Mouse (Mus musculus) kidney, postnatal 36 days (tissue): Measurements from ENCODE around the gene Dpy30.
"Not testable (repeated sequence)": the region's sequence is repeated elsewhere in the genome, so short reads cannot be mapped to it uniquely, and the experiment has no call there.

ENCODE experiments used
- DNase-seq, 2 experiments: peaks; one replicate each; pipeline ENCODE4 v3.0.0; 2021 to 2022; ENCODE audit warnings: mixed read lengths in 2 of 2

Gene Dpy30

DNA sequence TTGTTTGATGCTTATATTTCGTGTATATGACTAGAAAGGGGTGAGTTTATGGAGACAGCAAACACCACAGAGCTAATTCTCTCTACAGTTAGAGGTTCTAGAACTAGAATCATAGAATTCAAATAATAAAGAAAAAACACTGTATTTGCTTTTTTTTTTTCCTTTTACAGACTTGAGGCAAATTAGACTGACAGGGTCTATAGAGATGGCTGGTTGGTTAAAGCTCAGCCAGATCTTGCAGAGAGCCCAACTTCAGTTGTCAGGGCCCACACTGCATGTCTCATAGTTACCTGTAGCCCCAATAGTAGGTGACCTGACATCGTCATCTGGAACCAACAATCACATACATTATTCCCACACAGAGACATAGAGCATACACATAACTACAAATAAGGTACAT is at the start of gene Dpy30:
Gene Dpy30 (minus strand): TSS at position 101 of the 400 bp plus-strand sequence.
- no peak for DNase-seq

DNA sequence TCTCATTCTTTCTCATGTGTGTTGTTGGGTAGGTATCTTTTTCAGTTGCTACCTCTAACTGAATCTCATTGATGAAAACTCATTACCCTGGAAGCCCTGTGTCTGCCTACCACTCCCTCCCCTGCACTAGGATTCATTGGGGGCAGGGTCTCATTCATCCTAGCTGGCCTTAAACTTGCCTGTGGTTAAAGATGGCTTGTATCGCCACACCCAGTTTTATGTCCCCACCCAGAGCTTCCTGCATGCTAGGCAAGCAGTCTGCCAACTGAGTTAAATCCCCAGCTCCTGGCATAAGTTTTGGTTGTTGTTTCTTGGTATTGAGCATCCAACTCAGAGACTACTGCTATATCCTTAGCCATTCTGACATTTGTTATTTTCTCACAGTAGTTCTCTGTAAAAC is 39.8 kb upstream of the Dpy30 start:
- no peak for DNase-seq

DNA sequence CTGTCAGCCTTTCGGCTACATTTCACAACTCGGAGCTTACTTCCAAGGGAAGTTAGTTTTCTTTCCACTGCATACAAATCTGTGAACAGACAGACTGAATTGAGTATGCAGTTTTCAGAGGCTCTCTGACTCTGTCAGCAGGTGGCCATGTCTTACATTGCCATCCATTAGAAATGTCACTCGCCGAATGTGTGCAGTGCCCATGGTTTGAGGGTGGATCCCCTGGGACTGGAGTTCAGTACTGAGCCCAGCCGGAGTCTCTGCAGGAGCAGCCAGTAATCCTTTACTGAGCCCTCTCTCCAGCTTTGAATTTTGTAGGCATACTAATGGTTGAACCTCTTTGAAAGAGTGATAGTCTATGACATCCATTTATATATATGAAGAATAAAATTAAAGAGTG is 17.4 kb upstream of the Dpy30 start:
- DNase-seq, result no peak

DNA sequence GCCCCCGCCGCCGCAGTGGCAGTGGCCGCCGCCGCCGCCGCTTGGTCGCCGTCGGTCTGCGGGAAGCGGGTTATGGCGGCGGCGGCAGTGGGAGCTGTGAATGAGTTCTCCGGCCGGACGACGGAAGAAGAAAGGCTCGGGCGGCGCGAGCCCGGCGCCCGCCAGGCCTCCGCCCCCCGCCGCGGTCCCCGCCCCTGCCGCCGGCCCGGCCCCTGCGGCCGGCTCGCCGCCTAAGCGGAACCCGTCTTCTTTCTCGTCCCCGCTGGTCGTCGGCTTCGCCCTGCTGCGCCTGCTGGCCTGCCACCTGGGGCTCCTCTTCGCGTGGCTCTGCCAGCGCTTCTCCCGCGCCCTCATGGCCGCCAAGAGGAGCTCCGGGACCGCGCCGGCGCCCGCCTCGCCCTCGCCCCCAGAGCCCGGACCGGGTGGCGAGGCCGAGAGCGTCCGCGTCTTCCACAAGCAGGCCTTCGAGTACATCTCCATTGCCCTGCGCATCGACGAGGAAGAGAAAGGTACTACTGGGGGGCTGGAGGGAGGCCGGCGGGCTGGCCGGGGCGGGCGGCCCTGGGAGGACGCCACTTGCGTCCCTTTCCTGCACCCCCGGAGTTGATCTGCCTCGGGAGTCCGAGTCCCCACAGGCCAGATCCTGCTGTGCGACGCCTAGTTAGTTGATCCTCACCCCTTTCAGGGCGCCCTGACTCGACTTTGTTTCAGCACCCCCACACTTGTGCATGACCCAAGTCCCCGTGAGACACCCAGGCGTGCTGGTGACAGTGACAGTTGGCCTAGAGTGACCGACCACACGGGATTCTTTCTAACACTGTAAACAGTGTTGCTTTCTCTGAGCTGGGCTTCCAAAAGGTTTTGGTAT is 15.4 kb upstream of the Dpy30 start, which contains the start of gene Spast:
Gene Spast (plus strand): TSS at position 51 of the 868 bp plus-strand sequence.
- DNase-seq, result peak; percentile 73 to 89

DNA sequence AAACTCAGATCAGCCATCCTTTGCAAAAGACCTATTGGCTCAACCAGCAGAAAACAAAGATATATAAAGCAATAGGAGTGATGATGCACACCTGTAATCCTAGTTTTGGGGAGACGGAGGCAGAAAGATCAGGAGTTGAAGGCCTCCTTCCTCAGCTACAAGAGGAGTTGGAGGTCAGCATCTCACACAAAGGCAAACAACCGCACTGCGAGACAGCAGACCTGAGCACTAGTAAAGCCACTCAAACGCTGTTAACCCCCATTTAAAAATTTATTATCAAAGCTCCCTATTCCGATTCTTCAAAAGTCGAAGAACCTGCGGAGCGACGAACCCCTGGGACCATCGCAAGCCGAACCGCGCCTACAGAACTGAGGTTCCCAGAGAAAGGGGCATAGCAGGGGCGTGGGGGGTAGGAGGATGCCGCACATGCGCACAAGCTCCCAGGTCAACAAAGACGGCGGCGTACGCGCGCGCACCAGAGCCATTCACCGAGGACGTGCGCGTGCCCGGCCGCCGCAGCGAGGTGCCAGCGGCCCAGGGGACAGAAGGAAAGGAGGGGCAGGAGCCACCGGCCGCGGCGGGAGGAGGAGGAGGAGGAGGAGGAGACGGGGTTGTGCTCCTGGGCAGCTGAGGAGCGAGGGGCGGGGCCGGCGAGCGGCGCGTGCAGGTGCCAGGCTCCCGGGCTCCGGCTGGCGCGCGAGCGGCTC is 14.6 kb upstream of the Dpy30 start:
- peak; percentile 96 to 98 for DNase-seq

DNA sequence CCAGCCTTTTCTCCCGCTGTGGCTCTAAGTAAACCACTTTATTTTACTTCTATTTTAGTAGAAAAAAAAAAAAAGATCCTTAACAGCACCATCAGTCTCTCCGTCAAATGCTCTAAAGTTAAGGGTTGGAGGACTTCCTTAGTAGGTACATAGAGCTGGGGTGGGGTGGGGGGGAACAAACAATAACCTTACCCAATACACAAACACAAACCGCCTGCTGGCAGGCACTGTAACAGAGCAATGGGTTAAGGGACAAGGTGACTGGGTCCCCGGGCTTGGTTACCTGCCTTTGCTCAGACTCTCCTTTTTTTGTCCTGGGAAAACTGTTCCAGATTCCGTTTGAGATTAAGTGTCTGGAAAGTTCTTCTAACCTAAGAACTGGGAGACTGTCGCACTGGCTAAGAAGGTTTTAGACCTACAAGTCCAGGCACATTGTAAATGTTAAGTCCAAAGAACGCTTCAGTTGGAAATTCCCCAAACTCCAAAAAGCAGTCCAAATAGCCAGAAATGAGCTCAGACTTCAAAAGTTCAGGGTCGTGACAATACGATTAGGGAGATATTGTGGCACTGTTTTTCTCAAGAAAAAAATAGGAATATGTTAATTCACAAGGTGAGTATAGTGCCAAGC is 7.4 kb upstream of the Dpy30 start:
- DNase-seq, result no peak

DNA sequence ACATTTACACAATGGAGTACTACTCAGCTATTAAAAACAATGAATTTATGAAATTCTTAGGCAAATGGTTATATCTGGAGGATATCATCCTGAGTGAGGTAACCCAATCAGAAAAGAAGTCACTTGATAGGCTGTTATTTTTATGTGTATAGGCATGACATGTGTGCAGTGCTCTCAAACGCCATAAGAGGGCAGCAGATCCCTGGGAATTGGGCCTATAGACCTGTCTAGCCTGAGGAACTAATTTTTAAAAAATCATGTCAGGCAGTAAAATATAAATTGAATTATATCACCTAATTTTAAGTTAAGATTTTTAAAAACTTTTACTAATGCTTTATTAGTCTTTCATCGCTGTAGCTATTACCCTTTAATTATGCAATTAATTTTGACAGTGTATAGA is 4.4 kb upstream of the Dpy30 start:
- peak; percentile 32 to 80 for DNase-seq

DNA sequence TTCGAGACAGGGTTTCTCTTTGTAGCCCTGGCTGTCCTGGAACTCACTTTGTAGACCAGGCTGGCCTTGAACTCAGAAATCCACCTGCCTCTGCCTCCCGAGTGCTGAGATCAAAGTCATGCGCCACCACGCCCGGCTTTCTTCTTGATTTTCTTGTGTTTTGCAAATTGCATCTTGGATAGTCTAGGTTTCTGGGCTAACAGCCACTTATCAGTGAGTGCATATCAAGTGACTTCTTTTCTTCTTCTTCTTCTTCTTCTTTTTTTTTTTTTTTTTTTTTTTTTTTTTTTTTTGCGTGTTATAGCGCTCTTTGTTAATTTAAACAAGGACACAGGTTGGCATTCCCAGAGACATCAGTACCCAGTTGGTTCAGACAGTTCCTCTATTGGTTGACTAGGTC is 3.5 kb upstream of the Dpy30 start:
- DNase-seq, result not testable (repeated sequence)

DNA sequence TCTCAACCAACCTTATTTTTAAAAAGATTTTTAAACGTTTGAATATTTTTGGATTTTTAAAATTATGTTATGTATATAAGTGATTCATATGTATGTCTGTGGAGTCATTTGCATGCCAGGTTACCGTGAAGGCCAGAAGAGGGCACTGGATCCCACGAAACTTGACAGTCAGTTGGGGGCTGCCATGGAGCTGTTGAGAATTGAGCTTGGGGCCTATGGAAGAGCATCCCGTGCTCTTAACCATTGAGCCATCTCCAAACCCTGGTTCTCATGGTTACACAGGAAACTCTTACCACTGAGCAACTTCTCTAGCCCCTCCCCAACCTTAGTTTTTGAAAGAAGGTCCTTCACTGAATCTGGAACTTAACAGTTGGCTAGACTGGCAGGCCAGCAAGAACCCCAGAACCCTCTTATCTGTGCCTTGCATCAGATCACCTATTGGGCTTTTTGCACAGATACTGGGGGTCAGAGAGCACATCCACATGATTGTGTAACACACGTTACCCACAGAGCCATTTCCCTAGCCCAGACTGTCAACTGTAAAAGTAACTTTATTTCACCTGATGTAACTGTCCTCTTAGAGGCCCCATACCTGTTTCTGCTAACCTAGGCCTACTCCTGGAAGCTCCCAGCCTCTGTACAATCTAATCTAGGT is 1.2 kb downstream of the Dpy30 start:
- DNase-seq, result peak in 1 of 2 experiments; percentile 18

DNA sequence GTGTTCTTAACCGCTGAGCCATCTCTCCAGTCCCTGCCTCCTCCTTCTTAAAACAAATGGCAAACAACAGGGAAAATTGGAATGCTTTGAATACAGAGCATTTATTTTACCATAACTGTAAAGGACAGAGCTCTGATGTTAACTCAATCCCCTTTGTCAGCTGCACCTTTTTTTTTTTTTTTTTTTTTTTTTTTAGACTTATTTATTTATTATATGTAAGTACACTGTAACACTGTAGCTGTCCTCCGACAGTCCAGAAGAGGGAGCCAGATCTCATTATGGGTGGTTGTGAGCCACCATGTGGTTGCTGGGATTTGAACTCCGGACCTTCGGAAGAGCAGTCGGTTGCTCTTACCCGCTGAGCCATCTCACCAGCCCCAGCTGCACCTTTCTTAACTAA is 5.0 kb downstream of the Dpy30 start:
- peak in 1 of 2 experiments; percentile 15 for DNase-seq

DNA sequence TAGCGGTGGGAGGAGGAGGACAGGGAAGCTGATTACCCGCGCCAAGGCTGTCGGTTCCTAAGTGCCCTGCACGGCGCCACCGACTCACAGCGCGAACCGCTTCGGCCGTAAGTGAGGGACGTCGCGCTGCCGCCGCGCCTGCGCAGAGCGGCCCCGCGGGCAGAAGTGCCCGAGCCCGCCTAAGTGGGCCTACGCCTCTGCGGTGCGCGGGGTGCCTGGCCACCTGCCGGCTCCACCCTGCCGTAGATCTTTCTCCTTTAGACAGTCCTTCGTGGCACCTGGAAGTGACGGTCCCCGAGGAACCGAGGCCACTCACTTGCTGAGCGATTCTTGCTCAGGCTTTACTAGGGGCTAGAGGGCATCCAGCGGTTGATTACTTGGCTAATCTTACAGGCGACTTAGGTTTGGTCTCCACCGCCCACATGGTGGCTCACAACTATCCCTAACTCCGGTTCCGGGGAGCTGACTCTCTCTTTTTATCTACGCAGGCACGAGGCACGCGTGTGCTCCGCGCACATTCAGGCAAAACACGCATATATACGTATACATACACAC is 7.4 kb downstream of the Dpy30 start:
- peak; percentile 87 to 91 for DNase-seq

DNA sequence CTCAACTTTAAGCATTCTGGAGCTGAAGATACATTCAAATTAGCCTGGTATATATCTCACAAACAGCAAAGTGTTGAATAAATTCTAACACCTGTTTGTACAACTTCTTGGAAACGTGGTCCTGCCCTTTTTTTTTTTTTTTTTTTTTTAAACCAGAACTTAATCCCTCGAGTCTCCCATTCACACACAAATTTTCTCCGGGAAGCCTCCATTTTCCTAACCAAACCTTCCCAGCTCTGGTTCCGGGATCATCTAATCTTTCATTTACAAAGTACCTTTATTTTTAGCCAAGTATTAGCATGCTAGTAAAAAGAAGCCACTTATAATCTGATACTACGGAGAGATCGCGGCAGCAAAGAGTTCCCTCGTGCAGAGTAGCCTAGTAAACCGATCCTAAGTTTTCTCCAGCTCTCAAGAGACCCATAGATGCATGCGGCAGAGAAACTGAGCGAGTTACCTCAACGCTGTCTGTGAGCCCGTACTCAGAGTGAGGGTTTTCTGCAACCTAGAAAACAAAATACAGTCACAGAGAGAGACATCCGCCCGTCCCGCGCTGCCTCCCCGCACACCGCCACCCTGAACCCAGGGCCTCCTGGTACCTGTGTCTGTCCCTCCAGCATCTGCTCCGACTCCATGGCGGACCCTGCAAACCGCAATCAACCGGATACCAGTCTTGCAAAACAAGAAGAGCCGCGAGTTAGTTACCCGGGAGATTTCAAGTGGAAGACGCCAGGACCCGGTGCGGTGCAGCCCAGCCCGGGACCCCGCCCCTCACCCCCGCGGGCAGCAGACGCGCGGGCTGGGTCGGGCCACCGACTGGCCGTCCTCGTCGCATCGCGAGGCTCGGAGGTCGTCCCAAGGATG is 8.1 kb downstream of the Dpy30 start:
- DNase-seq, result no peak

DNA sequence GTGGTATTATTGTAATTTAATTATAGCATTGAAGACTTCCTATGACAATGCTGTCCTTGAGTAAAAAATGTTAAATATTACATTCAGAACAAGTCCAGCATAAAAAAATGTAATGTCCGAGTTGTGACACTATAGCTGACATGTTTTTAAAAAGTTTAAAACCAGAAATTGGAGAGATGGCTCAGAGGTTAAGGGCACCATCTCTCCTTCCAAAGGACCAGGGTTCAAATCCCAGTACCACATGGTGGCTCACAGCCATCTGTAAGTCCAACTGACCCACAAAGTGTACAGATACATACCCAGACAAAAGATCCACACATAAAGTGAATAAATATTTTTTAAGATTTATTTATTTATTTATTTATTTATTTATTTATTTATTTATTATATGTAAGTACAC is 17.7 kb downstream of the Dpy30 start:
- no peak for DNase-seq

DNA sequence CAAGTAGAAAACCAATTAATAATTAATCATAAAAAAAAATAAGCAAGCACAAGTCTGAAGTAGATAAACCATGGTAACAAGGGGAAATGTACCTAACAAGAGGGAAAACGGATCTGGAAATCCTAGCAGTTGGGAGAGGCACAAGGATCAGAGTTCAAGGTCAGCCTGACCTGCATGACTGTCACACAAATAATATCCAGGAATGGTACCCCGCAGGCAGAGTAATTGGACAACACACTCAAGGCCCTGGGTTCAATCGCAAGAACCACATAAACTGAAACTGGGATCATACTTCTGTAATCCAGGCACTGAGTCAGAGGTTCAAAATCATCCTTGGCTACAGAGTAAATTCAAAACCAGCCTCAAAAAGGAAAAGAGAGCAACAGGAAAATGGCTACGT is 18.1 kb downstream of the Dpy30 start:
- no peak for DNase-seq

DNA sequence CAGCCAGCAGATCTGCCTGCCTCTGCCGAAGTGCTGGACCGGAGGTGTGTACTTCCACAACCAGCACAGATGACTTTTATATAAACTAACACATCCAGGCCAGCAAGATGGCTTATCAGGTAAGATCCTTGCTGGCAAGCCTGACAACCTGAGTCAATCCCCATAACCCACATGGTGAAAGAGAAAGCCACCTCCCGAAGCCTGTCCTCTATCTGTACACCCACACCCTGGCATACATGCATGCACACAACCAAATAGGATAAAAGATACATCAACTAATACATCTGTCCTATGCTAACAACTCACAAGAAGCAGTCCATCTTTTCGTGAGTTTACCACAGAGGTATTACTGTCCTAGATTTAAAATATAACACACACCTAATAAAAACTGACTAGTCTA is 19.7 kb downstream of the Dpy30 start:
- DNase-seq, result no peak

DNA sequence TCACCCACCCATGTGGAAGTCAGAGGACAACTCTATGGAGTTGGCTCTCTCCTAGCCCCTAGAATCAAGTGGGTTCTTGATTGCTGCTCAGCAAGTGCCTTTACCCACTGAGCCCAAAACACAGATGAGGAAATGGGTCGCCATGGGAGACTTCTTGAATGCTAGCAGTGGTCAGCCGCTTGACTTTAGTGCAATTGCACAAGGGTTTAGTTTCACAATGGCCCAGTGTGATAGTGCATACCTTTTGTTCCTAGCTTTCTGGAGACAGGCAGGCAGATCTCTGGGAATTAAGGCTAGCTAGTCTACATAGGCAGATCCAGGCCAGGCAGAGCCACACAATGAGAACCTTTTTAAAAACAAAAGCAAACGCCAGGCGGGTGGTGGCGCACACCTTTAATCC is 23.7 kb downstream of the Dpy30 start:
- DNase-seq, result no peak

DNA sequence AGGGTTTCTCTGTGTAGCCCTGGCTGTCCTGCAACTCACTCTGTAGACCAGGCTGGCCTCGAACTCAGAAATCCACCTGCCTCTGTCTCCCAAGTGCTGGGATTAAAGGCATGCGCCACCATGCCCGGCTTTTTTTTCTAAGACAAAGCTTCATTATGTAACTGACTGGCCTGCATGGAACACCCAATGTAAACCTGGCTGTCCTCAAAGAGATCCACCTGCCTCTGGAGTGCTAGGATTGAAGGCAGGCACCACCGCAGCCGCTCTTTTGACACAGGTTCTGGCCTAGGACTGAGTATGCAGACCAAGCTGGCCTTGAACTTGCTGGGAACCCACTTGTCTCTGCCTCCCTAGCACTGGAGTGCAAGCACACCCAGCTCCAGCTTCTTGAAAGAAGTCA is 26.8 kb downstream of the Dpy30 start:
- not testable (repeated sequence) for DNase-seq

DNA sequence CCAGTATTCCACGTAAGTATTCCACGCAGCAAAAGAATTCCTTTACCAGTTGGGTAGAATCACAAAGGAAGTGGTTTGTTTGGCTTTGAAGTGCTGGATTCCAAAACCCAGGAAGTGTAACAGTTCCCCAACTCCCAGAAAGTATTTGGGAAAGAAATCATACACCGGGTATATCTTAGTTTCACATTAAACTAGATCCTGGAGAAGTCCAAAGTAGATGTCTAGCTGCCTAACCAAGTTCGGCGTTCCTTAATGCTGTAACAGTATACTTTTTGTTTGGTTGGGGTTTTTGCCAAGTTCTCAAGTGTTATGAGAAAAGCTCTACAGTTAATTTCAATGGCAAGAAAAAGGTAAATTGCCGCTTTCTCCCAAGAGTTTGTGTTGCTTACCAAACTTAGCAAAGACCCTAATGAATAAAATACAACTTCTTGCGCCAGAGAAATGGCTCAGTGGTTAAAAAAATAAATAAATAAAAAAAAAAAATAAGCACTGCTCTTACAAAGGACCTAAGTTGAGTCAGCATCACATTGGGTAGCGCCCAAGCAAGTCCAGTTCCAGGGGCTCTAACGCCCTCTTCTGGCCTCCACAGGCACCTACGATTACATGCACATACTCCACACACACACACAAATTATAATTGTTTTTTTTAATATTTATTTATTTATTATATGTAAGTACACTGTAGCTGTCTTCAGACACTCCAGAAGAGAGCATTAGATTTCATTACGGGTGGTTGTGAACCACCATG is 27.5 kb downstream of the Dpy30 start:
- peak; percentile 29 to 60 for DNase-seq

DNA sequence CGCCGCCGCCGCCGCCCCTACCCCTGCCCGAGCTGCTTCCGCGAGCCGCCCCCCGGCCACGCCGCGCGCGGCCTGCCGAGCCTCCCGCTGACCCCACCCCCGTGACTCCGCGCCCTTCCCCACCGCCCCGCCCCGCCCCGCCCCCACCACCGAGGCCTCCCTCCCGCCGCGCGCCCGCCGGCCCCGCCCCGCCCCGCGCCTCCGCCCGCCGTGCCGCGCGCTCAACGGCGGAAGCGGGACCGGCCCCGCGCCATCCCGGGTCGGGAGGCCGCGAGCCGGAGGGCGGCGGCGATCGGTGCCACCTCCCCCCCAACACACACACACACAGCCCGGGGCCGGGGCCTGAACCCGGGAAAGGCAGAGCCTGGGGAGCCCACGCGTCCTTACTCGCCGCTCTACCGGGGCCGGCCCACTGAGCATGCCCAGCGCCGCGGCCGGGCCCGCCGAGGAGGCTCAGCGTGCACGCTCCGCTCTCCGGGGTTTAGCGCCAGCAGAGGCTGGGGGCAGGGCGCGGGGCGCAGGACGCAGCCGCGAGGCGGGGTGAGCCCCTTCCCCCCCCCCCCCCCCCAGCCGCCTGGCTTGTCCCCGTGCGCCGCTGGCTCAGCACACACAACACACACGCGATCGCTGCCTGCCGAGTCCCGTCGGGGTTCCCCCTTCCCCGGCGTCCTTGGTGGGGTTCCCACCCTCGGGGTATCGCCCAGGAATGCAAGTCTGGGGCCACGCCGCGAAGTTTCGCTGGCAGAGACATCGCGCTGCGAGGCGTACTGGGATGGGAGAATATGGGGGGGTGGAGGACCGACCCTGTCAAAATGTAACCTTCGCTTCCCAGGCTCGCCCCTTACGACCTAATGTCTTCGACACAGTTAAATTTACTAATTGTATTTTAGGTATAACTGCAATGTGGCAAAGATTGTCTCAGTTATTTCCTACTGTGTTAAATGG is 28.4 kb downstream of the Dpy30 start, which contains the start of gene Memo1:
Gene Memo1 (minus strand): TSS at position 496 of the 945 bp plus-strand sequence.
- peak; percentile 86 to 90 for DNase-seq
